Mouse (Mus musculus) E14TG2a.4 (cell line): ENCODE data around the gene Pde2a.

Experiments
- CTCF ChIP-seq: conservative IDR thresholded peaks from 2 replicates; pipeline ENCODE4 v1.5.1; 2014; ENCODE audit warnings: low read length
- NANOG ChIP-seq: IDR thresholded peaks from 2 replicates; pipeline ENCODE4 v1.6.1; 2014; ENCODE audit warnings: borderline replicate concordance, low read length, mixed read lengths
- POU5F1 ChIP-seq: IDR thresholded peaks from 2 replicates; pipeline ENCODE4 v1.6.1; 2014; ENCODE audit warnings: low read length, borderline replicate concordance

GRCm38 (mm10) chr7:101462327-101463068 lies 41.0 kb downstream of the Pde2a start:
- TF ChIP-seq CTCF, result no peak
- TF ChIP-seq POU5F1, result no peak
- no peak for TF ChIP-seq NANOG
